Mouse (Mus musculus) Patski (cell line): ENCODE data around the gene 4930452B06Rik. TPM values are rescaled to one million over a fixed set of nuclear protein-coding genes. Genes with fewer than 3 reads are reported as not detected.
"Not testable (repeated sequence)": the region's sequence is repeated elsewhere in the genome, so short reads cannot be mapped to it uniquely, and the experiment has no call there.

Experiments
- ATAC-seq: fragments of 100-300 bp; one replicate; pipeline ENCODE4 v1.8.0; 2021
- CTCF ChIA-PET: fragments of 350-600 bp; sonication (Branson Sonifier 250); formaldehyde crosslinking; loops from one replicate; lab custom pipeline; 2022; ENCODE audit warnings: inconsistent platforms; lab: Charles Lee
- POLR2A ChIA-PET: fragments of 350-600 bp; sonication (Branson Sonifier 250); formaldehyde crosslinking; loops from one replicate; lab custom pipeline; 2022; ENCODE audit warnings: antibody characterized with exemption, inconsistent platforms; lab: Charles Lee
- DNase-seq: peaks from one replicate; pipeline ENCODE4 v3.0.0-alpha.2; 2011; ENCODE audit warnings: low read depth, low spot score
- H3K27me3 ChIP-seq: fragments of 371-371 bp; one replicate; pipeline ENCODE4 v1.5.1; 2021
- CTCF ChIP-seq: fragments of 100-300 bp; IDR thresholded peaks from one replicate; pipeline ENCODE4 v1.5.1; 2021
- in situ Hi-C: fragments of 300-500 bp; cut with MboI; formaldehyde crosslinking; loops from 3 replicates; pipeline ENCODE4 v1.11.1; 2018; ENCODE audit warnings: low pct_unique_long_range_greater_than_20kb, mixed read lengths
- polyA plus RNA-seq: library from polyadenylated mRNA; unstranded; gene quantifications from one replicate; pipeline ENCODE4 v1.2.3, GENCODE M21; 2021

Gene 4930452B06Rik
- polyA plus RNA-seq, 1 experiment from 2014 or later, result 8.4 TPM

GRCm38 (mm10) chr14:8621164-8621563 is 44.9 kb downstream of the 4930452B06Rik start:
- CTCF ChIA-PET, result interaction anchor here (1.3 kb wide), 1 partner anchor 24 kb away, joined by 3 read pairs; no protein-coding TSS in a partner anchor
- DNase-seq (no peak), ATAC-seq (no peak)
- in situ Hi-C loops, result no loop called here
- no peak for TF ChIP-seq CTCF
- POLR2A ChIA-PET, result no interaction called here
- H3K27me3 ChIP-seq, result no peaks in the 10 kb centered on the region

GRCm38 (mm10) chr14:8620580-8620979 is 45.5 kb downstream of the 4930452B06Rik start:
- ChIA-PET POLR2A (no interaction called here), CTCF (interaction anchor here (1.3 kb wide), 1 partner anchor 24 kb away, joined by 3 read pairs; no protein-coding TSS in a partner anchor)
- TF ChIP-seq CTCF, result no peak
- no peak for ATAC-seq
- DNase-seq, result no peak
- H3K27me3 ChIP-seq, result no peaks in the 10 kb centered on the region
- in situ Hi-C loops, result no loop called here

GRCm38 (mm10) chr14:8615636-8616035 is 50.4 kb downstream of the 4930452B06Rik start:
- DNase-seq (no peak), ATAC-seq (no peak)

GRCm38 (mm10) chr14:8614430-8614829 is 51.6 kb downstream of the 4930452B06Rik start:
- ATAC-seq, in situ Hi-C loops, H3K27me3 ChIP-seq, DNase-seq, CTCF ChIA-PET, POLR2A ChIA-PET: not testable (repeated sequence)

More at GRCm38 (mm10) chr14:8615636-8616035, 50.4 kb downstream of the 4930452B06Rik start:
- in situ Hi-C loops, result no loop called here
- ChIA-PET CTCF (no interaction called here), POLR2A (no interaction called here)
- peaks cover 2% of the 10 kb centered on the region for H3K27me3 ChIP-seq
- TF ChIP-seq CTCF, result no peak

- ATAC-seq, result no peak
- DNase-seq, result no peak
- POLR2A ChIA-PET, result interaction anchor here (0.6 kb wide), 1 partner anchor 254 kb away, joined by 3 read pairs; no protein-coding TSS in a partner anchor
- CTCF ChIA-PET, result no interaction called here
- peaks cover 5% of the 10 kb centered on the region for H3K27me3 ChIP-seq
- no peak for TF ChIP-seq CTCF
- in situ Hi-C loops, result no loop called here
Measured at GRCm38 (mm10) chr14:8612080-8612479, 54.0 kb downstream of the 4930452B06Rik start.

- DNase-seq (no peak), ATAC-seq (no peak)
- in situ Hi-C loops, result no loop called here
Measured at GRCm38 (mm10) chr14:8610108-8610507, 55.9 kb downstream of the 4930452B06Rik start.

GRCm38 (mm10) chr14:8608559-8609171 is 57.4 kb downstream of the 4930452B06Rik start:
- ATAC-seq (no peak), DNase-seq (no peak)
- ChIA-PET CTCF (interaction anchor here (1.1 to 1.7 kb wide), 3 partner anchors 17 to 38 kb away, joined by 3 read pairs; no protein-coding TSS in a partner anchor), POLR2A (no interaction called here)
- in situ Hi-C loops, result no loop called here
- TF ChIP-seq CTCF, result peak; percentile 76
- H3K27me3 ChIP-seq, result peaks cover 10% of the 10 kb centered on the region

More at GRCm38 (mm10) chr14:8610108-8610507, 55.9 kb downstream of the 4930452B06Rik start:
- no peak for TF ChIP-seq CTCF
- ChIA-PET POLR2A (no interaction called here), CTCF (interaction anchor here (1.3 kb wide), 1 partner anchor 254 kb away, joined by 3 read pairs; no protein-coding TSS in a partner anchor)
- peaks cover 5% of the 10 kb centered on the region for H3K27me3 ChIP-seq

- ATAC-seq (no peak), DNase-seq (no peak)
- no peak for TF ChIP-seq CTCF
- ChIA-PET POLR2A (no interaction called here), CTCF (no interaction called here)
- in situ Hi-C loops, result no loop called here
- peaks cover 5% of the 10 kb centered on the region for H3K27me3 ChIP-seq
Measured at GRCm38 (mm10) chr14:8604898-8605297, 61.1 kb downstream of the 4930452B06Rik start.

- ATAC-seq (no peak), DNase-seq (no peak)
- H3K27me3 ChIP-seq, result no peaks in the 10 kb centered on the region
- POLR2A ChIA-PET, result no interaction called here
- CTCF ChIA-PET, result interaction anchor here (2.1 kb wide), 1 partner anchor 11 kb away, joined by 4 read pairs; no protein-coding TSS in a partner anchor
- in situ Hi-C loops, result loop anchor here (10.0 kb wide), 1 partner anchor 230 kb away; no protein-coding TSS in a partner anchor
- TF ChIP-seq CTCF, result no peak
Measured at GRCm38 (mm10) chr14:8585031-8585430, 81.0 kb downstream of the 4930452B06Rik start.

GRCm38 (mm10) chr14:8551006-8551405 is 115.0 kb downstream of the 4930452B06Rik start:
- in situ Hi-C loops, POLR2A ChIA-PET, DNase-seq, ATAC-seq, H3K27me3 ChIP-seq: not testable (repeated sequence)
- CTCF ChIA-PET, result interaction anchor here (1.6 kb wide), 1 partner anchor 12 kb away, joined by 3 read pairs; no protein-coding TSS in a partner anchor

GRCm38 (mm10) chr14:8549108-8549507 is 116.9 kb downstream of the 4930452B06Rik start:
- H3K27me3 ChIP-seq, result no peaks in the 10 kb centered on the region
- ATAC-seq, result no peak
- DNase-seq, result no peak
- in situ Hi-C loops, result no loop called here
- ChIA-PET POLR2A (interaction anchor here (0.5 kb wide), 1 partner anchor 40 kb away, joined by 3 read pairs; no protein-coding TSS in a partner anchor), CTCF (interaction anchor here (1.0 kb wide), 1 partner anchor 19 kb away, joined by 3 read pairs; no protein-coding TSS in a partner anchor)
- no peak for TF ChIP-seq CTCF
